Mouse (Mus musculus) gastrocnemius, postnatal 4 days (tissue): ENCODE measurements around the gene Ftsj3. TPM values are rescaled to one million over a fixed set of nuclear protein-coding genes. Genes with fewer than 3 reads are reported as not detected.
A peak's percentile ranks its signal among the peaks of the same experiment; 100 is the strongest.
"Not testable (repeated sequence)": the region's sequence is repeated elsewhere in the genome, so short reads cannot be mapped to it uniquely, and the experiment has no call there.

Source experiments
- DNase-seq, 2 experiments: peaks; one replicate each; pipeline ENCODE4 v3.0.0; 2021 to 2022; ENCODE audit warnings: low spot score in 2 of 2, mixed read lengths in 2 of 2
- total RNA-seq, 2 experiments: library from RNA; stranded (reverse); gene quantifications; 2 replicates each; pipeline ENCODE4 v1.2.3; 2021

The Ftsj3 gene
- total RNA-seq, 2 experiments from 2014 or later = 32.6 to 34.6 TPM

DNA sequence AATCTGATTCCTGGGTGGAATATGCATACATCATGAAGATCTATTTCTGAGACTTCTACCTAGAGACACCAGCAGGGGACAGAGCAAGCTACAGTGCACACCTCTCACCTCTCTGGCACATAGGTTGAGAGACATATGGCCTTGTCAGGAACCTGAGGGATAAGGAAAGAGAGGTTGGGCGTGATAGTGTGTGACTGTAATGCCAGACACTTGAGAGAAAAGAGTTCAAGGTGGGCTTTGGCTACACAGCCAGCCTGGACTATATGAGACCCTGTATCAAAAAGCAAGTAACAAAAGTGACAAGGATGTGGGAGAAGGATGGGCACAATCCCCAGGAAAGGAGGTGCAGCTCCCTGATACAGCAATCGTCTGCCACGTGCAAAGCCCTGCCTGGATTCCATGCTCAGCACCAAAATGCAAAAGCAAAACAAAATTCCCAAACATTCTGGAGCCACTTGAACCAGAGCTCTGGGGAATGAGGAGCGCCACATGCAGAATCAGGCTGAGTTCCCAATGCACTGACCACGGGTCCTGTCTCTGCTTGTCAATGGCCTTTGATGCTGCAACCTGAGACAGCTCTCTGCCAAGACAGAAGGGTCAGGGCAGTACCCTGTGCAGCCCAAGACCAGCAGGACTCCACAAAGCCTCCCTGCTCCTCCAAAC, 15.4 kb upstream of the Ftsj3 start:
- no peak for DNase-seq

DNA sequence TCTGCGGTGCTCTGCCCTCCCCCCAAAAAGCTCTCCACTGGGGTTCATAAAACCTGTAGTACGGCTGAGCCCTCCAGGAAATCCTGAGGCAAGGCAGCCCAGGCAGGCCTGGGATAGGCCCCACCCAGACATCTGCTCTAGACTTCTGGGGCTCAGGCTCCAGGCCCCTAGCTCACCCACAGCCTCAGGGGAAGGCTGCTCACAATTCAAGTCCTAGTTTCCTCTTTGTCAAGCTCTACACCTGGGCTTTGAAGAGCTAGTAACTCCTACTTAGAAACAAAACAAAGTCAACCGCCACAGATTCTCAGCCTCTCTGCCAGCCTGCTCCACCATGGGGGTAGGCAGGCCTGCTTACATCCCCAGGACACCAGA, 13.2 kb upstream of the Ftsj3 start:
- no peak for DNase-seq

GRCm38 (mm10) chr11:106268326-106269059, 12.6 kb upstream of the Ftsj3 start:
- peak; percentile 57 to 75 for DNase-seq

- DNase-seq = no peak
These were observed 12.0 kb upstream of the Ftsj3 start for GRCm38 (mm10) chr11:106267871-106268270.

GRCm38 (mm10) chr11:106267311-106267852, 11.5 kb upstream of the Ftsj3 start:
- no peak for DNase-seq

- DNase-seq = no peak
These were observed 10.6 kb upstream of the Ftsj3 start for GRCm38 (mm10) chr11:106266431-106266830.

DNA sequence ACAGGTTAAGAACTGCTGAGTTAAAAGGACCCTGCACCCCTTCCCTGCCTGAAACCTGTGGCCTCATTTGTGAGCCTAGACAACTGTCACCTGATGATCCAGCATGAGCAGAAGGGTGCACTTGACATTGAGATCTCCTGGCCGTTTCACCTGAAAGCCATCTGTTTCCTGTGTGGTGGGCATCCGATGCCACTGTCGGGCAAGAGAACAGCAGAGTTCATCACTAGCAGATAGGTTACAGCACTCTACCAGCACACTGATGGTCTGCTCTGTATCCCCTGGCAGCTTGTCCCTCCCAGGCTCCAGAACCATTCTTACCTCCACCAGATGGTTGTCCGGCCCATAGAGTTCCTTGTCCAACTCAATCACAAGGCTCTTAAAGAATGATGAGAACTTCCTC, 9.7 kb upstream of the Ftsj3 start:
- DNase-seq = no peak

DNA sequence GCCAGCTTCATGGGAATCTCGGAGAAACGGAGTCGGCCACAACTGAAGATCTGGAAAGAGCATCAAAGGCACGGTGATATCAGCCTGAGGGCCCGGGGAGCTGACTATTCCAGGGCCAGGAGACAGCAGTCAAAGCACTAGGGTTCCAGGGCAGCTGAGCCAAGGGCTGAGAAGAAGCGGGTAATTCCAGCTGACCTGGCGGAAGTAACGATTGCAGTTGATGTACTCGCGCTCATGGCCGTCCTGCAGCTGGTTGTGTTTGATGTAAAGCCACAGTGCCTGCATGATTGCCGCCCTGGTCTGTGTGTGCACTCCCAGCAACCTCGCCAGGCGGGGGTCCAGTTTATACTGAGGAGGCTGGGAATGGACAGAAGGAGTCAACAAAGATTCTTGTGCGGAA, 9.1 kb upstream of the Ftsj3 start:
- DNase-seq = no peak

DNA sequence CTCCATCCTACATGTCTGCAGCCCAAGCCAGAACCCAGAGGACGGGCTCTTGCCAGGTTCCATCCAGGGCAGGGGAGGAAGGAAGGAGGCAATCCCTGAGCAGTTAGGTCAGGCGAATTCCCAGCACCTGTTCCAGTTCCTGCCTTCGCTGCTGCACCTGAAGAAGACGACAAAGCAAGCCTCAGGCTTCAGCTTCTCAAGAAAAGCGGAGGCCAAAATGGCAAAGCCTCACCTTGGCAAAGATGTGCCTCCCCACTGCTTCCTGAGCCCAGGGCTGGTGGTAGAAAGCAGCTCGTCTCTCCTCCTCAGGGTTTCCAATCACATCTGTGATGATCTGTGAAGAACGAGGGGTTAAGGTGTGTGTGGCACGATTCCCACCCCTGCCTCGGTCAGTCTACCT, 8.1 kb upstream of the Ftsj3 start:
- no peak for DNase-seq

- no peak for DNase-seq
These were observed 5.1 kb upstream of the Ftsj3 start for GRCm38 (mm10) chr11:106260826-106261450.

DNA sequence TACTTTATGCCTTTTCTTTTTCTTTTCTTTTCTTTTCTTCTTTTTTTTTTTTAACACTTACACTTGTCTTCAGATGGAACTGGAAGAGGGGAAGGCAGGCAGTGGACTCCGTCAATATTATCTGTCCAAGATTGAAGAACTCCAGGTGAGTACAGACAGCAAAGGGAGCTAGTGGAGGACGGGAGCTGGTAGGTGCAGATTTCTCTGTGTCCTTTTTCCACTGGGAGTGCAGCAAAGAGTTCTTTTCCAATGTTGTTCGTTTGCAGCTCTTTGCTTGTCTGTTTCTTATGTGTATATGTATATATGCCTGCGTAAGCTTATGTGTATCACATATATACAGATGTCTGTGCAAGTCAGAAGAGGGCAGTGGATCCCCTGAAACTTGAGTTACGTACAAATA, 896 bp upstream of the Ftsj3 start:
- no peak for DNase-seq

GRCm38 (mm10) chr11:106255174-106255573, 705 bp downstream of the Ftsj3 start:
- DNase-seq = no peak

DNA sequence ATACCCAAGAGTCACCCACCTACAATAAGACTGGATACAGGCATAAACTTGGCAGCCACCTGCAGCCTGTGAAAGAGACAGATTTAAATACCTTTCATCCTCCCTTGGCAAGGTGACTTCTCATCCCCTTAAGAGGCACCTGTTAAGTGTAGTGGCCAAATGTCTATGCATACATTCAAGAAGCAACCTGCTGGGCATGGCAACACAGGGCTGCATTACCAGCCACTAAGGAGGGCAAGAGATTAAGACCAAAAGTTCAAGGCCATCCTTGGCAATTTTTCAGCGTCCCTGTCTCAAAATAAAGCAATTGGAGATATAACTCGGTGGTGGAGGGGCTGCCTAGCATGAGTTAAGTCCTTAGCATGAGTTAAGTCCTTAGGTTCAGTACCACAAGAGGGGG, 1.1 kb downstream of the Ftsj3 start:
- no peak for DNase-seq

- no peak for DNase-seq
These were observed 6.6 kb downstream of the Ftsj3 start for GRCm38 (mm10) chr11:106249326-106249725.

DNA sequence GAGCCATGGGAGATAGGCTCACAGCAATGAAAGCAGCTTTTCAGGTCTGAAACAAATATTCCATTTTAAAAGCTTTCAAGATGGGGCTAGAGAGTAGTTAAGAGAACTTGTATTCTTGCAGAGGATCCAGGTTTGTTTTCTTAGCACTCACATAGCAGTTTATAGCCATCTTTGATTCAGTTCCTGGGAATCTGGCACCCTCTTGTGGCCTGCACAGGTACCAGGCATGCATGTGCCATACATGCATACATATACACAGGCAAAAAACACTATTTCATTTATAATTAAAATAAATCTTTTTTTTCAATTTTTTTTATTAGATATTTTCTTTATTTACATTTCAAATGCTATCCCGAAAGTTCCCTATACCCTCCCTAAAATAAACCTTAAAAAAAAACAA, 9.0 kb downstream of the Ftsj3 start:
- no peak for DNase-seq

GRCm38 (mm10) chr11:106233978-106234377, 21.9 kb downstream of the Ftsj3 start:
- DNase-seq = not testable (repeated sequence)

- no peak for DNase-seq
These were observed 35.3 kb downstream of the Ftsj3 start for GRCm38 (mm10) chr11:106220603-106221002.

DNA sequence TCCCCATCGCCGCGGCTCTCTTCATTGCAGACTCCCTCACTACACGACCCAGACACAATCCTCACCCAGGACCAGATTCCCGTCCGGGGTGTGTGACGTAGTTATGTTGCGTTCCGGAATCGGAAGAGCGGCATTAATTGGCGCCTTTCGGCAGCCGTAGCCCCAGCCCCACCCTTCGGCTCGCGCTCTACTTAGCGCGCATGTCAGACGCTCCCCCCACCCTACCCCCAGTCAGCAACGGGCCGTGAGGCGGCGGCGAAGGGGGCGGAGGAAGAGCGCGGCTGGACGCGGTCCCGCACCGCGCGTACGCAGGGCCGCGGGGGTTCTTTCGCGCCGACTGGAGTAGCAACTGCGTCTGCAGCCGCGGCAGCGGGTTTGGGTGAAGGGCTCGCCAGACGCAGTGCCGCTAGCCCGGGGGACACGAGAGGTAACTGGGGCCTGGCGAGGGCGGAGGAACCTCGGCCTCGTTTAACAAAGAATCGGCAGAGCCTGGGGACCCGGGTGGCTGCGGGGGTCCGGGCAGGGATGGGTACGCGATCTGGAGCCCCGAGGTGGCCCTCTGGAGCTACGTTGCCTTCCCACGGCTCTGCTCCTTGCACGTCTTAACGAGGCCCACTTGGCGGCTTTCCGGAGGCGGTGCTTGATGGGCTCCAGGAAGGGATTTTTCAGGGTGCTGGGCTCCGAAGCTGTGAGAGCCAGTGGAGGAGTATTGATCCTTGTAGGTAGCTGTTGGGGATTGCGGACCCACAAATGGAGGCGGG, 39.0 kb downstream of the Ftsj3 start, which contains the start of gene Ddx42:
TSS of gene Ddx42 (plus strand) at position 197 of the 761 bp plus-strand sequence.
- DNase-seq = peak; percentile 82 to 92

GRCm38 (mm10) chr11:106215927-106216729, 39.8 kb downstream of the Ftsj3 start, which contains the start of gene Ccdc47:
TSS of gene Ccdc47 (minus strand) at chr11:106216344.
- peak; percentile 86 to 94 for DNase-seq

- no peak for DNase-seq
These were observed 40.4 kb downstream of the Ftsj3 start for GRCm38 (mm10) chr11:106215450-106215859.
